Mouse (Mus musculus): ENCODE data around the gene Olfr460. TPM values are rescaled to one million over a fixed set of nuclear protein-coding genes. Genes with fewer than 3 reads are reported as not detected.
"Not testable (repeated sequence)": the region's sequence is repeated elsewhere in the genome, so short reads cannot be mapped to it uniquely, and the experiment has no call there.

The Olfr460 gene
- polyA plus RNA-seq (2021) = not detected

DNA sequence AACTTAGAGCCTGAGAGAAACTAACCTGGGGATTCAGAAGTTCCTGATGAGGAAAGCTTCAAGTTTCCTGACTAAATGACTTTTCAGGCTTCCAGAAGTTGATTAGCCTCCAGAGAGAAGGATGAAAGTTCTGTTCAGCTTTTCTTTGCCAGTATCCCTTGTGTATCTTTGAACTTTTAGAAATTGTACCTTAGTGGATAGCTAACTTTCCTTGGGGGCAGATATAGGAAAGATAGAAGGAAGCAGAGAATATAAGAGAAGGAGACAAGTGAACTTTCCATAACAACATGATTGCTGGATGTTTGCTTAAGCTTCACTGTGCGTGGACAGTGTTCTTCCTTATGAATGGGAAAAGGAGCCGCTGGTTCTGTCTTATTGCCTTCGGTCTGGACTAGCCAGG is at the start of gene Olfr460:
Gene Olfr460 (plus strand): TSS at position 301 of the 400 bp plus-strand sequence.
- no peak for TF ChIP-seq CTCF (IDR thresholded peaks at IDR 0.05)
- ChIA-PET POLR2A (no interaction called here), CTCF (no interaction called here)
- DNase-seq (ENCODE audit: low read depth, low spot score) (no peak), ATAC-seq (no peak)
- peaks cover 4% of the 10 kb centered on the region for H3K27me3 ChIP-seq
- in situ Hi-C loops (cut with MboI; ENCODE audit: low pct_unique_long_range_greater_than_20kb) = no loop called here

DNA sequence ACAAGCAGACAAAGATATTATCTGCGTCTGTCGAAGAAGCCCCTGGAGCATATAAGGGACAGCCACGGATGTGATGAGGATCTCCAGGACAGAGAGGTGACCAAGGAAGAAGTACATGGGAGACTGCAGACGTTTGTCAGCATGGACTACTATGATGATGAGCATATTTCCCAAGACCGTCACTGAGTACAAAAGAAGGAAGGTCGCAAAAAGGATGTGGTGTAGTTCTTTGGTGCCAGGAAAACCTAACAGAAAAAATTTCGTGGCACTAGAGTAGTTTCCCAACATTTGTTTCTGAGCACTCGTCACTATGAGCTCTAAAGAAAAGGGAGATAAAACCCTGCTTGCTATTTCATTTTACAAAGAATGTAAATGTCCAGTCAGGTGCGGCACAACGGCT is 24.6 kb upstream of the Olfr460 start:
- TF ChIP-seq CTCF (IDR thresholded peaks at IDR 0.05) = no peak
- in situ Hi-C loops (cut with MboI; ENCODE audit: low pct_unique_long_range_greater_than_20kb) = no loop called here
- ChIA-PET CTCF (no interaction called here), POLR2A (no interaction called here)
- DNase-seq (ENCODE audit: low read depth, low spot score) = no peak
- no peaks in the 10 kb centered on the region for H3K27me3 ChIP-seq
- no peak for ATAC-seq

DNA sequence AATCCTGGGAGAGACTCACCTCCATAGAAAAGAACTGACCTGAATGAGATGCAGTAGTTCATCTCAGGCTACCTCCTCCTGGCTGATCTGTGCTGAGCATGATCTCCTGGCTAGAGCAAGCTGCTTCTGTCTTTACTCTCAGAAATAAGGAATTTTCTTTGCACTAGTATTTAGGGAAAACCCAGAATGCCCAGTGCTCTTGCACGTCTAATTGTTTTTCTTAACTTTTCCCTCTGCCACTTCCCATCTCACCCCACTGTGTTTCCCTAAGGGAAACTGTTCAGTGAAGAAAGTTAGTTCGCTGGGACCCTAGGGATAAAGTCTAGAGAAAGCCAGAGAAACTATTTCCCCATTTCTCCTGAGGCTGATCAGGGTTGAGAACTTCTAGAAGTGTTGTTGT is 14.3 kb upstream of the Olfr460 start, which contains the start of gene Olfr461:
Gene Olfr461 (minus strand): TSS at position 101 of the 400 bp plus-strand sequence.
- ChIA-PET CTCF (no interaction called here), POLR2A (no interaction called here)
- in situ Hi-C loops (cut with MboI; ENCODE audit: low pct_unique_long_range_greater_than_20kb) = no loop called here
- H3K27me3 ChIP-seq = no peaks in the 10 kb centered on the region
- DNase-seq (ENCODE audit: low read depth, low spot score) (no peak), ATAC-seq (no peak)
- TF ChIP-seq CTCF (IDR thresholded peaks at IDR 0.05) = no peak

DNA sequence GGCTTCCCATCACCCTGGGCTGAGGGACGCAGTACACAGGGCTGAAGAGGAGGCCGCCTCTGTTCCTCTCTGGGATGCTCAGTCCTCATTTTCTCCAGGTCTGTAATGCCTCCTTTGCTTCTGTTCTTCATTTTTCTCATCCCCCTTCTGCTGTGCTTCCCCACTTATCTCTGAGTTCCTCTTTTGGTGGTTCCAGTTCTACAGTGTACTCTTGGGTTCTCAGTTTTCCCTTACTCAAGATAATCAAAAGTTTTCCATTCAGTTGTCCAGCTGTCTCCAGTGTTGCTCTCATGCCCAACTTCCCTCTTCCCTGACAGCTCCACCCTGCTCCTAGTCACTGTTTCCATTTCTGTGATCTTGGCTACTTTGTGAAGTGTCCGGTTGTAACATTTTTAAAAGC is 4.3 kb downstream of the Olfr460 start:
- H3K27me3 ChIP-seq = peaks cover 8% of the 10 kb centered on the region
- no peak for ATAC-seq
- in situ Hi-C loops (cut with MboI; ENCODE audit: low pct_unique_long_range_greater_than_20kb) = no loop called here
- ChIA-PET POLR2A (no interaction called here), CTCF (interaction anchor here (1.2 kb wide), 1 partner anchor 9 kb away, joined by 3 read pairs; no protein-coding TSS in a partner anchor)
- no peak for TF ChIP-seq CTCF (IDR thresholded peaks at IDR 0.05)
- DNase-seq (ENCODE audit: low read depth, low spot score) = no peak

DNA sequence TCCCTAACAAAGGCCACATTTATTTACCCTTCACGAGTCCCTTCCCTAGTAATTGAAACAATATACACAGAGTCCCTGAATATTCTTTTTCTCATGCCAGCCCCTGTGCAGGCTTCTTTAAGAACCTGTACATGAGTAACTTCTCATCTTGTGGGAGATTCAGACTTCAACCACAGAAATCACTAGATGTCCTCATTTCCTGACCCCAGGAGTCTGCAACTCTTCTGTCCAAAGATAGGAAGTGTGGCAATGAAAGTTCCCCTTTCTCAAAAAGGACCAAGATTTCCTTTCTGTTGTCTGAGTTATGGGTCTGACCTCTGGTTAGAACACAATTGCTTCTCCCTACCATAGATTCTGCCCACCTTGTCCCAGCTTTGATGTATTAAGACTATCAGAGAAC is 7.0 kb downstream of the Olfr460 start:
- TF ChIP-seq CTCF (IDR thresholded peaks at IDR 0.05) = no peak
- POLR2A ChIA-PET = no interaction called here
- CTCF ChIA-PET = interaction anchor here (0.8 kb wide), 1 partner anchor 15 kb away, joined by 3 read pairs; no protein-coding TSS in a partner anchor
- ATAC-seq (no peak), DNase-seq (ENCODE audit: low read depth, low spot score) (no peak)
- peaks cover 12% of the 10 kb centered on the region for H3K27me3 ChIP-seq
- in situ Hi-C loops (cut with MboI; ENCODE audit: low pct_unique_long_range_greater_than_20kb) = no loop called here

DNA sequence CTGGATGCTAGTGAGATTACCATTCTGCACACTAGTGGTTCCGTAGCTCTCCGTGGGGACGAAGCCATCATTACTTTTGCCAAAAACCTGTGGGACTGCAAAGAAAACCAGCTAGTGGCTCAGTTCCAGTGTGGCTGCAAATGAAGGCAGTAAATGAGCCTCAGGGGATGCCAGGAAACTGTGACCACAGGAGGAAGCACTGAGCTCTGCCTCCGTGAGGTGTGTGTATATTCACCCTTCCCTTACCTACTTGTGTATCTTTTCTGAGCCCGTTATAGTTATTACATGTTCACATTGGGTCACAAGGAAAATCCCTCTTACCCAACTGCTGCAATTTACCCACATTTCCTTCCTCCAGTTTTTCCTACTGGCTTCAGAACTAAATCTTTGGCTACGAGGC is 15.0 kb downstream of the Olfr460 start:
- DNase-seq (ENCODE audit: low read depth, low spot score) (no peak), ATAC-seq (no peak)
- ChIA-PET CTCF (no interaction called here), POLR2A (no interaction called here)
- H3K27me3 ChIP-seq = peaks cover 12% of the 10 kb centered on the region
- TF ChIP-seq CTCF (IDR thresholded peaks at IDR 0.05) = no peak
- in situ Hi-C loops (cut with MboI; ENCODE audit: low pct_unique_long_range_greater_than_20kb) = no loop called here

DNA sequence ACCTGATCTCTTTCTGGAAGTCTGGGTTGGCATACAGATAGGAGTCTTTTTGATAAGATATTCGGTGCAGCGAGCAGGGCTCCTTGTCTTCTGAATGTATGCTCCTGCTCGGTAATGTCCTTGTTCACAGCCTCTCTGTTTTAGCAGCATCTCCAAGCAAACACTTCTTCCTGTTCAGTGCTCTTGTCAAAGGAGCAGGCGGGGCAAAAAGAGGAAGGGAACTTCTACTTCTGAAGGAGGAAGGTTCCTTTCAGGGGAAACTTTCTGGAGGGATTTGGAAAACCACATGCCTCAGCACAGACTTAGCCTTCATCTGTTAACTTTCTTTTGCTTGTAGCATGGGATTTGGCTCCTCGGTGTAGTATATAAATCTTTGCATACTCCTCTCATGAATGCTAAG is 16.4 kb downstream of the Olfr460 start, which contains the start of gene Clec5a:
Gene Clec5a (minus strand): TSS at position 177 of the 400 bp plus-strand sequence.
- ChIA-PET CTCF (no interaction called here), POLR2A (no interaction called here)
- DNase-seq (ENCODE audit: low read depth, low spot score) (no peak), ATAC-seq (no peak)
- TF ChIP-seq CTCF (IDR thresholded peaks at IDR 0.05) = no peak
- in situ Hi-C loops (cut with MboI; ENCODE audit: low pct_unique_long_range_greater_than_20kb) = no loop called here
- H3K27me3 ChIP-seq = peaks cover 11% of the 10 kb centered on the region

GRCm38 (mm10) chr6:40588346-40588745 is 19.1 kb downstream of the Olfr460 start:
- POLR2A ChIA-PET = no interaction called here
- TF ChIP-seq CTCF (IDR thresholded peaks at IDR 0.05) = no peak
- CTCF ChIA-PET = interaction anchor here (1.2 kb wide), 1 partner anchor 10 kb away, joined by 4 read pairs; no protein-coding TSS in a partner anchor
- in situ Hi-C loops (cut with MboI; ENCODE audit: low pct_unique_long_range_greater_than_20kb) = no loop called here
- H3K27me3 ChIP-seq = peaks cover 11% of the 10 kb centered on the region
- no peak for DNase-seq (ENCODE audit: low read depth, low spot score)
- no peak for ATAC-seq

- ChIA-PET POLR2A (no interaction called here), CTCF (no interaction called here)
- ATAC-seq (no peak), DNase-seq (ENCODE audit: low read depth, low spot score) (no peak)
- in situ Hi-C loops (cut with MboI; ENCODE audit: low pct_unique_long_range_greater_than_20kb) = no loop called here
- H3K27me3 ChIP-seq = peaks cover 2% of the 10 kb centered on the region
- no peak for TF ChIP-seq CTCF (IDR thresholded peaks at IDR 0.05)
These were observed 25.7 kb downstream of the Olfr460 start for GRCm38 (mm10) chr6:40594804-40595550.

- CTCF ChIA-PET; H3K27me3 ChIP-seq; DNase-seq (ENCODE audit: low read depth, low spot score); POLR2A ChIA-PET; ATAC-seq; in situ Hi-C loops (cut with MboI; ENCODE audit: low pct_unique_long_range_greater_than_20kb): not testable (repeated sequence)
These were observed 29.3 kb downstream of the Olfr460 start for GRCm38 (mm10) chr6:40598546-40598945.

GRCm38 (mm10) chr6:40607431-40607830 is 38.1 kb downstream of the Olfr460 start:
- peaks cover 5% of the 10 kb centered on the region for H3K27me3 ChIP-seq
- ChIA-PET POLR2A (no interaction called here), CTCF (no interaction called here)
- no peak for DNase-seq (ENCODE audit: low read depth, low spot score)
- no peak for ATAC-seq
- TF ChIP-seq CTCF (IDR thresholded peaks at IDR 0.05) = no peak
- in situ Hi-C loops (cut with MboI; ENCODE audit: low pct_unique_long_range_greater_than_20kb) = no loop called here

- ChIA-PET CTCF (no interaction called here), POLR2A (no interaction called here)
- ATAC-seq (no peak), DNase-seq (ENCODE audit: low read depth, low spot score) (no peak)
- in situ Hi-C loops (cut with MboI; ENCODE audit: low pct_unique_long_range_greater_than_20kb) = no loop called here
- TF ChIP-seq CTCF (IDR thresholded peaks at IDR 0.05) = no peak
- H3K27me3 ChIP-seq = peaks cover 5% of the 10 kb centered on the region
These were observed 41.0 kb downstream of the Olfr460 start for GRCm38 (mm10) chr6:40610244-40610643.
